Mouse (Mus musculus) CH12.LX (cell line): Measurements from ENCODE around the gene Tk1. TPM values are rescaled to one million over a fixed set of nuclear protein-coding genes. Genes with fewer than 3 reads are reported as not detected.

Experiments
- DNase-seq: peaks from one replicate; pipeline ENCODE4 v3.0.0-alpha.2; 2013; ENCODE audit errors: extremely low read depth
- H3K27ac ChIP-seq: 2 replicates; pipeline ENCODE4 v1.5.1; 2012; ENCODE audit warnings: low read depth, mild to moderate bottlenecking, control low read depth, moderate library complexity; ENCODE audit not compliant: insufficient read depth
- H3K27me3 ChIP-seq: replicated peaks from 2 replicates; pipeline ENCODE3; 2012; ENCODE audit warnings: inconsistent platforms
- H3K36me3 ChIP-seq, 2 experiments: replicated peaks in 1 of 2; 2 replicates each; pipeline versions ENCODE3 to v1.6.1; 2012; ENCODE audit warnings: inconsistent platforms in 1 of 2, low read length in 1 of 2, mild to moderate bottlenecking in 1 of 2, mixed read lengths in 1 of 2, moderate library complexity in 1 of 2; ENCODE audit not compliant: control insufficient read depth in 1 of 2, insufficient read depth in 1 of 2
- H3K4me1 ChIP-seq, 2 experiments: 2 replicates each; pipeline ENCODE4 v1.6.1; 2012; ENCODE audit warnings: inconsistent platforms in 1 of 2, moderate library complexity in 1 of 2; ENCODE audit not compliant: insufficient read depth in 2 of 2, control insufficient read depth in 1 of 2
- H3K4me2 ChIP-seq: 2 replicates; pipeline ENCODE4 v1.6.1; 2012; ENCODE audit warnings: low read depth, mild to moderate bottlenecking, control low read depth; ENCODE audit not compliant: poor library complexity, insufficient read depth, severe bottlenecking
- H3K4me3 ChIP-seq, 3 experiments: fragments of 150-350 bp in 1 of 3; sonication (generic) in 1 of 3; replicated peaks in 1 of 3; 2 replicates each; pipeline versions ENCODE3 to v1.5.1; 2011 to 2012; ENCODE audit warnings: low read depth in 2 of 3, low read length in 2 of 3, mild to moderate bottlenecking in 2 of 3, moderate library complexity in 2 of 3, control low read depth in 1 of 3, improper control_type of control experiment in 1 of 3, inconsistent platforms in 1 of 3, mixed read lengths in 1 of 3; ENCODE audit not compliant: poor library complexity in 1 of 3
- H3K79me2 ChIP-seq: replicated peaks from 2 replicates; pipeline ENCODE4 v1.6.1; 2012; ENCODE audit warnings: mild to moderate bottlenecking, moderate library complexity; ENCODE audit not compliant: control insufficient read depth, poor library complexity, insufficient read depth, severe bottlenecking; ENCODE audit errors: extremely low read depth
- H3K9ac ChIP-seq: 2 replicates; pipeline ENCODE4 v1.6.1; 2012; ENCODE audit warnings: low read depth, mild to moderate bottlenecking, control low read depth, moderate library complexity; ENCODE audit not compliant: insufficient read depth
- H3K9me3 ChIP-seq: replicated peaks from 2 replicates; pipeline ENCODE3; 2012; ENCODE audit warnings: low read length, inconsistent platforms, mixed read lengths
- BHLHE40 ChIP-seq: IDR thresholded peaks from 2 replicates; pipeline ENCODE4 v1.6.1; 2011; ENCODE audit warnings: mild to moderate bottlenecking, low read depth, low read length, improper control_type of control experiment
- CHD2 ChIP-seq: IDR thresholded peaks from 2 replicates; pipeline ENCODE4 v1.6.1; 2011; ENCODE audit warnings: low read length, improper control_type of control experiment
- CTCF ChIP-seq, 2 experiments: IDR thresholded peaks in 1 of 2; conservative IDR thresholded peaks in 1 of 2; 2 replicates each; pipeline ENCODE4 v1.5.1; 2011 to 2012; ENCODE audit warnings: low read depth in 2 of 2, low read length in 2 of 2, improper control_type of control experiment in 1 of 2, inconsistent platforms in 1 of 2, mild to moderate bottlenecking in 1 of 2, moderate library complexity in 1 of 2
- E2F4 ChIP-seq: IDR thresholded peaks from 2 replicates; pipeline ENCODE4 v1.6.1; 2011; ENCODE audit warnings: low read depth, low read length, improper control_type of control experiment; ENCODE audit not compliant: insufficient replicate concordance
- ELF1 ChIP-seq: IDR thresholded peaks from 2 replicates; pipeline ENCODE4 v1.6.1; 2014; ENCODE audit warnings: low read depth, mild to moderate bottlenecking, inconsistent platforms, low read length, improper control_type of control experiment
- EP300 ChIP-seq: IDR thresholded peaks from 2 replicates; pipeline ENCODE4 v1.6.1; 2011; ENCODE audit warnings: low read length, improper control_type of control experiment
- ETS1 ChIP-seq: conservative IDR thresholded peaks from 2 replicates; pipeline ENCODE4 v1.6.1; 2012; ENCODE audit warnings: low read depth, mild to moderate bottlenecking, inconsistent platforms, low read length, improper control_type of control experiment, moderate library complexity
- HCFC1 ChIP-seq: IDR thresholded peaks from 2 replicates; pipeline ENCODE4 v1.6.1; 2012; ENCODE audit warnings: low read depth, mild to moderate bottlenecking, inconsistent platforms, low read length, improper control_type of control experiment
- IRF4 ChIP-seq: IDR thresholded peaks from 2 replicates; pipeline ENCODE4 v1.6.1; 2014; ENCODE audit warnings: low read depth, mild to moderate bottlenecking, inconsistent platforms, low read length, improper control_type of control experiment
- JUND ChIP-seq: conservative IDR thresholded peaks from 2 replicates; pipeline ENCODE4 v1.6.1; 2011; ENCODE audit warnings: low read depth, low read length, improper control_type of control experiment
- MAFK ChIP-seq: IDR thresholded peaks from 2 replicates; pipeline ENCODE4 v1.6.1; 2011; ENCODE audit warnings: low read length, improper control_type of control experiment; ENCODE audit not compliant: insufficient replicate concordance
- MAZ ChIP-seq: IDR thresholded peaks from 2 replicates; pipeline ENCODE4 v1.6.1; 2012; ENCODE audit warnings: low read depth, mild to moderate bottlenecking, inconsistent platforms, low read length, improper control_type of control experiment, moderate library complexity
- MEF2A ChIP-seq: IDR thresholded peaks from 2 replicates; pipeline ENCODE4 v1.6.1; 2014; ENCODE audit warnings: low read depth, mild to moderate bottlenecking, inconsistent platforms, low read length, improper control_type of control experiment, borderline replicate concordance
- MXI1 ChIP-seq: IDR thresholded peaks from 2 replicates; pipeline ENCODE4 v1.6.1; 2011; ENCODE audit warnings: mild to moderate bottlenecking, low read depth, low read length, improper control_type of control experiment
- MYC ChIP-seq: IDR thresholded peaks from 2 replicates; pipeline ENCODE4 v1.6.1; 2011; ENCODE audit warnings: low read depth, mild to moderate bottlenecking, improper control_type of control experiment, low read length
- NELFE ChIP-seq: IDR thresholded peaks from 2 replicates; pipeline ENCODE4 v1.6.1; 2011; ENCODE audit warnings: low read depth, low read length, improper control_type of control experiment
- NRF1 ChIP-seq: IDR thresholded peaks from 2 replicates; pipeline ENCODE4 v1.6.1; 2014; ENCODE audit warnings: low read depth, mild to moderate bottlenecking, inconsistent platforms, low read length, improper control_type of control experiment, moderate library complexity
- PAX5 ChIP-seq: IDR thresholded peaks from 2 replicates; pipeline ENCODE4 v1.6.1; 2012; ENCODE audit warnings: low read length, inconsistent platforms, mixed read lengths
- POLR2A ChIP-seq: IDR thresholded peaks from 2 replicates; pipeline ENCODE4 v1.6.1; 2011; ENCODE audit warnings: low read depth, mild to moderate bottlenecking, improper control_type of control experiment, low read length
- POLR2AphosphoS2 ChIP-seq: IDR thresholded peaks from 2 replicates; pipeline ENCODE4 v1.6.1; 2011; ENCODE audit warnings: low read depth, low read length, improper control_type of control experiment
- RCOR1 ChIP-seq: conservative IDR thresholded peaks from 2 replicates; pipeline ENCODE4 v1.6.1; 2012; ENCODE audit warnings: low read depth, mild to moderate bottlenecking, inconsistent platforms, low read length, improper control_type of control experiment
- SMC3 ChIP-seq: IDR thresholded peaks from 2 replicates; pipeline ENCODE4 v1.6.1; 2011; ENCODE audit warnings: low read depth, low read length, improper control_type of control experiment
- TCF12 ChIP-seq: IDR thresholded peaks from 2 replicates; pipeline ENCODE4 v1.6.1; 2014; ENCODE audit warnings: low read depth, mild to moderate bottlenecking, inconsistent platforms, low read length, improper control_type of control experiment
- UBTF ChIP-seq: IDR thresholded peaks from 2 replicates; pipeline ENCODE4 v1.6.1; 2012; ENCODE audit warnings: low read depth, mild to moderate bottlenecking, inconsistent platforms, low read length, improper control_type of control experiment, moderate library complexity
- ZC3H11A ChIP-seq: IDR thresholded peaks from 2 replicates; pipeline ENCODE4 v1.6.1; 2012; ENCODE audit warnings: low read depth, mild to moderate bottlenecking, inconsistent platforms, low read length, improper control_type of control experiment
- ZKSCAN1 ChIP-seq: IDR thresholded peaks from 2 replicates; pipeline ENCODE4 v1.6.1; 2012; ENCODE audit warnings: low read depth, inconsistent platforms, low read length, improper control_type of control experiment, borderline replicate concordance
- ZNF384 ChIP-seq: IDR thresholded peaks from 2 replicates; pipeline ENCODE4 v1.6.1; 2012; ENCODE audit warnings: low read depth, low read length, improper control_type of control experiment, inconsistent platforms
- dilution Hi-C: fragments of 300-500 bp; cut with MboI; formaldehyde crosslinking; loops from 2 replicates; pipeline ENCODE4 v1.14.3; 2020; ENCODE audit warnings: low sequenced_read_pairs; ENCODE audit not compliant: extremely low pct_unique_long_range_greater_than_20kb, extremely low pct_ligation_motif_present
- in situ Hi-C: fragments of 300-500 bp; cut with MboI; formaldehyde crosslinking; loops from 3 replicates; pipeline ENCODE4 v1.14.3; 2019; ENCODE audit warnings: low sequenced_read_pairs, low pct_ligation_motif_present, low pct_unique_long_range_greater_than_20kb, mixed read lengths
- polyA plus RNA-seq: library from polyadenylated mRNA; unstranded; fragments of >175 nt; gene quantifications from 2 replicates; pipeline ENCODE4 v1.2.1, GENCODE M21; 2012; ENCODE audit warnings: low read depth; ENCODE audit not compliant: insufficient read length
- total RNA-seq, 2 experiments: library from RNA; depleted of rRNA; stranded (reverse); fragments of 300-350 nt in 1 of 2; fragments of >200 nt in 1 of 2; gene quantifications; 2 replicates each; pipeline ENCODE4 v1.2.3; 2012 to 2014

Gene Tk1
- total and polyA plus RNA-seq, 3 experiments: 146 to 235 (median 179) TPM

DNA sequence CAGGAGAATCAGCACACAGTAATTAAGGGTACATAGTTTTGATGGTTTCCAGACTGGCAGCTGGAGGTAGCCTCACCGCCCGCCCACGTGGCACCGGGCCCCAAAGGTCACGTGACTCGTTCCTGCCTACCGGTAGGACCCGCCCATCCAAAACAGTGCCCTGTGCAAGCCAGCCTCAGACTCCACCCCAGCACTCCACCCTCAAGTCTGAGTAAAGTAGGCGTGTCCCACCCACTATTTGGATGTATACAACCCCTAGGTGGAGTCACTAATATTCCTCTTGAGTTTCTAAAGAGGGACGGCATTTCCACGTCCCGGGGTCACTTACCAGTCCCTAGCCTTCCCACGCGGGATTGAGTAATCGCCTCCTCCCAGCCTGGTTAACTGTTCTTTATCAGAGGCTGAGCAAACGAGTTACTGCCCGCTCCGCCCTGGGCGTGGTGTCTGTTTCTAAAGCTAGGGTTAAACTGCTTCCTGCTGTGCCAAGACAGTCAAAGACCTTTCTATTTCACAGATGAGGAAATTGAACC is 45.2 kb downstream of the Tk1 start (continued):
- TF ChIP-seq MXI1: peak; percentile 100
- TF ChIP-seq, all 38 proteins: peak for 16

DNA sequence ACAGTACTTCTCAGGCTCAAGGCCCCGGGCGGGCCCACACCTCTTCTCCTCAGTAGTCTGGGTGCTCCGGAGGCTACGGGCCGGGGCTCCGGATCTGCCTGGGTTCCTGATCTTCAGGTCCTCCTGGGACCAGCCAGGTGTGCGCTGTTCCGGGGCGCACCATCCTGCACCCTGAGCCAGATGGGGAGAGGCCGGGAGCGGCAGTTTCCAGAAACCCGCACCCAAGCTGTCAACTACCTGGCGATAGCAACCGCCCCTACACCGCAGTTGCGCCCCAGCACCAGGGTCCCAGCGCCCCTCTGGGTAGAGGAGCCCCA is 45.7 kb downstream of the Tk1 start:
- peak overlapping the region; percentile 68 to 94 (median 71) for H3K4me3 ChIP-seq
- TF ChIP-seq JUND: no peak
- TF ChIP-seq HCFC1: no peak
- TF ChIP-seq E2F4: no peak
- TF ChIP-seq MAZ: no peak
- no peak for TF ChIP-seq UBTF
- no peak for TF ChIP-seq MYC
- TF ChIP-seq POLR2A: no peak
- peak; percentile 13; the same call in 1 of the 2 replicates for TF ChIP-seq CHD2
- no peak for TF ChIP-seq PAX5
- no peak for TF ChIP-seq RCOR1
- 0 out of 2 replicates have a peak, but pooled peaks have one; percentile 9 for TF ChIP-seq MEF2A
- TF ChIP-seq ZNF384: no peak
- 0 out of 2 replicates have a peak, but pooled peaks have one; percentile 7 for TF ChIP-seq EP300
- peak; percentile 1; the same call in 1 of the 2 replicates for TF ChIP-seq NELFE
- no peak for TF ChIP-seq ZC3H11A
- TF ChIP-seq, all 38 proteins: peak for 4
- Histone ChIP-seq H3K36me3 (peaks cover 24 to 50% of the 10 kb centered on the region in 2 experiments), H3K27me3 (no peaks in the 10 kb centered on the region), H3K9ac (peak overlapping the region; percentile 33), H3K9me3 (no peaks in the 10 kb centered on the region), H3K79me2 (no peaks in the 10 kb centered on the region), H3K4me2 (peak overlapping the region; percentile 75), H3K4me1 (peaks cover 8 to 64% of the 10 kb centered on the region in 2 experiments; a peak in 3 of 4 replicates), H3K27ac (no peak overlapping the region)
- dilution Hi-C loops (no loop called here), in situ Hi-C loops (no loop called here)
- no peak for DNase-seq

DNA sequence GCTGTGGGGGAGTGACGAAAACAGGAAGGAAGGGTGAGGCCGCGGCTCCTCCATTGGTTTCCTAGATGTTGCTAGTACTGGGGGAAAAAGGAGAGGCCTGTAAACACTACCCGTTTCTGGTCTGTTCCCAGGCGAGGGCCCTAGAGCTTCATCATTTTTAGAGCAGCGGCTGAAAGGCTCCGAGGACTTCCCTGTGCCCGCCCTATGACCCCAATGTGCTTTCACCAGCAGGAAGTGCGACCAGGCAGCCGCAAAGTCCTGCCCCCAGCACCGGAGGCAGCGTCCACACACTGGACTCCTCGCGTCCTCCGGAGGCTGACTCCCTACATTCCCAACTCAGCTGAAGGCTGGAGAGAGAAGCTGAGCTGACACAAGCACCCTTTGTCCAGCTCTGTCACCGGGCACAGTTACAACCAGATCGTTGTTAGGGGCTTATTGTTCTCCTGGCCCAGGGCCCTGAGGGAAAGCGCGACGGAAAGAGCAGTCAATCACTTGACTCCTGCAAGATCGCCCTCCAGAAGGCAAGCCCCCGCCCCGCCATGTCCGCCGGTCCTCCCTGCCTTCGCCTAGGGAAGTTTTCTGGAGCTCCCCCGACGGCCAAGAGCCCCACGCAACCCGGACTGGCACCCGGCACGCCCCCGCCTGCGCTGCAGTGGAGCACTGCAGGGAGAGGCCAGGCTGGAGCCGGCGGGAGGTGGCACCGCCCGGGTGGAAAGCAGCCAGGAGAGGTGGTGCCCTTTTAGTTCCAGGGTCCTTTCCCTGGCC is 46.3 kb downstream of the Tk1 start:
- H3K9me3 ChIP-seq: no peaks in the 10 kb centered on the region
- peak overlapping the region; percentile 75 for H3K4me2 ChIP-seq
- H3K36me3 ChIP-seq: peaks cover 29 to 50% of the 10 kb centered on the region in 2 experiments
- peak; percentile 52 for DNase-seq
- in situ Hi-C loops (no loop called here), dilution Hi-C loops (no loop called here)
- H3K27ac ChIP-seq: peak overlapping the region; percentile 39
- H3K4me1 ChIP-seq: peaks cover 8 to 64% of the 10 kb centered on the region in 2 experiments; a peak in 3 of 4 replicates
- H3K4me3 ChIP-seq: peak overlapping the region; percentile 68 to 94 (median 71)
- peak overlapping the region; percentile 33 for H3K9ac ChIP-seq
- H3K79me2 ChIP-seq: no peaks in the 10 kb centered on the region
- no peaks in the 10 kb centered on the region for H3K27me3 ChIP-seq
- TF ChIP-seq JUND: no peak
- peak; percentile 24; the same call in 1 of the 2 replicates for TF ChIP-seq NELFE
- no peak for TF ChIP-seq MYC
- peak; percentile 50 for TF ChIP-seq HCFC1
- TF ChIP-seq POLR2AphosphoS2: peak; percentile 26; the same call in 1 of the 2 replicates
- no peak for TF ChIP-seq MAFK
- no peak for TF ChIP-seq ZC3H11A
- no peak for TF ChIP-seq E2F4
- no peak for TF ChIP-seq ETS1
- no peak for TF ChIP-seq ZKSCAN1
- peak; percentile 7; the same call in 1 of the 2 replicates for TF ChIP-seq IRF4
- peak; percentile 82 for TF ChIP-seq ELF1
- TF ChIP-seq MEF2A: no peak
- no peak for TF ChIP-seq SMC3
- TF ChIP-seq CTCF (conservative IDR thresholded peaks at IDR 0.05 in 1 of 2, IDR thresholded peaks at IDR 0.05 in 1 of 2; ENCODE audit: low read depth in 2 of 2, low read length in 2 of 2): no peak
- TF ChIP-seq NRF1: no peak
- TF ChIP-seq MAZ: peak; percentile 50; the same call in 1 of the 2 replicates
- TF ChIP-seq BHLHE40: no peak; the same call in 1 of the 2 replicates
- TF ChIP-seq TCF12: no peak
